Mouse (Mus musculus) MEL (cell line): ENCODE data around the gene Klk9.

Experiments
- ELF1 ChIP-seq: IDR thresholded peaks from 2 replicates; pipeline ENCODE4 v1.6.1; 2014; ENCODE audit warnings: low read depth, mild to moderate bottlenecking, inconsistent platforms, low read length, improper control_type of control experiment, moderate library complexity
- HCFC1 ChIP-seq: IDR thresholded peaks from 2 replicates; pipeline ENCODE4 v1.6.1; 2012; ENCODE audit warnings: low read depth, mild to moderate bottlenecking, inconsistent platforms, low read length, improper control_type of control experiment, moderate library complexity
- MAX ChIP-seq: IDR thresholded peaks from 2 replicates; pipeline ENCODE4 v1.6.1; 2011; ENCODE audit warnings: low read length, improper control_type of control experiment
- POLR2A ChIP-seq, 2 experiments: IDR thresholded peaks; 2 replicates each; pipeline ENCODE4 v1.6.1; 2011 to 2012; ENCODE audit warnings: low read length in 2 of 2, mild to moderate bottlenecking in 2 of 2, control low read depth in 1 of 2, improper control_type of control experiment in 1 of 2, low read depth in 1 of 2, moderate library complexity in 1 of 2; ENCODE audit not compliant: control insufficient read depth in 1 of 2, insufficient read depth in 1 of 2, poor library complexity in 1 of 2
- TAL1 ChIP-seq: IDR thresholded peaks from 2 replicates; pipeline ENCODE4 v1.6.1; 2012; ENCODE audit warnings: mild to moderate bottlenecking, inconsistent platforms, low read length, moderate library complexity, mixed read lengths

GRCm38 (mm10) chr7:43815211-43815610 lies 23.5 kb downstream of the Klk9 start:
- TF ChIP-seq ELF1 (no peak), HCFC1 (no peak), POLR2A (IDR thresholded peaks at IDR 0.05; ENCODE audit: control insufficient read depth in 1 of 2, insufficient read depth in 1 of 2, low read depth in 1 of 2, low read length in 2 of 2, poor library complexity in 1 of 2) (no peak), TAL1 (no peak), MAX (no peak)
